Mouse (Mus musculus): ENCODE measurements around the gene Mob3a. TPM values are rescaled to one million over a fixed set of nuclear protein-coding genes. Genes with fewer than 3 reads are reported as not detected.
"Not testable (repeated sequence)": the region's sequence is repeated elsewhere in the genome, so short reads cannot be mapped to it uniquely, and the experiment has no call there.

Gene Mob3a
- total RNA-seq, 2 experiments from 2014 or later, result 8.6 to 13.1 TPM

- DNase-seq, result no peak
Observed at GRCm38 (mm10) chr10:80663485-80664196, 38.1 kb downstream of the Mob3a start.

GRCm38 (mm10) chr10:80661149-80661548 is 40.6 kb downstream of the Mob3a start:
- peak; percentile 57 for DNase-seq

- DNase-seq, result peak; percentile 83
Observed at GRCm38 (mm10) chr10:80659213-80659612, 42.6 kb downstream of the Mob3a start.

- DNase-seq, result no peak
Observed at GRCm38 (mm10) chr10:80658841-80659202, 43.0 kb downstream of the Mob3a start.

- DNase-seq, result no peak
Observed at GRCm38 (mm10) chr10:80658194-80658840, 43.5 kb downstream of the Mob3a start.

- DNase-seq, result no peak
Observed at GRCm38 (mm10) chr10:80656863-80657623, 44.7 kb downstream of the Mob3a start, which contains the start of gene Btbd2. Gene Btbd2 (minus strand): TSS chr10:80657071.

- peak; percentile 99 for DNase-seq
Observed at GRCm38 (mm10) chr10:80656130-80656862, 45.5 kb downstream of the Mob3a start.

GRCm38 (mm10) chr10:80655406-80656129 is 46.2 kb downstream of the Mob3a start:
- no peak for DNase-seq

GRCm38 (mm10) chr10:80654866-80655265 is 46.9 kb downstream of the Mob3a start:
- DNase-seq, result no peak

- no peak for DNase-seq
Observed at GRCm38 (mm10) chr10:80653156-80653720, 48.5 kb downstream of the Mob3a start.

GRCm38 (mm10) chr10:80650392-80650791 is 51.4 kb downstream of the Mob3a start:
- no peak for DNase-seq

GRCm38 (mm10) chr10:80649910-80650309 is 51.9 kb downstream of the Mob3a start:
- DNase-seq, result not testable (repeated sequence)

GRCm38 (mm10) chr10:80646936-80647335 is 54.8 kb downstream of the Mob3a start:
- no peak for DNase-seq

- no peak for DNase-seq
Observed at GRCm38 (mm10) chr10:80635345-80635744, 66.4 kb downstream of the Mob3a start.

Other genes with a start within 250 kb of the Mob3a start
- not detected for gene Onecut3, start 207.1 kb downstream of the Mob3a start, total RNA-seq (2021)
- not detected for gene Atp8b3, start 162.9 kb downstream of the Mob3a start, total RNA-seq (2021)
- 10 to 100 TPM; 13.1 to 16.7 TPM for gene Rexo1, start 140.4 kb downstream of the Mob3a start, total RNA-seq (2021)
- 1 to 10 TPM; 3.5 to 5.8 TPM for gene Klf16, start 124.7 kb downstream of the Mob3a start, total RNA-seq (2021)
- 10 to 100 TPM; 69.6 to 73.3 TPM for gene Abhd17a, start 111.6 kb downstream of the Mob3a start, total RNA-seq (2021)
- gene Scamp4, start 99.1 kb downstream of the Mob3a start, total RNA-seq (2021), result 10 to 100 TPM; 18.4 to 23.9 TPM
- 1 to 10 TPM in 1 of 2 experiments, under 1 TPM in 1; 0.99 to 1.3 TPM for gene Adat3, start 99.1 kb downstream of the Mob3a start, total RNA-seq (2021)
- 1 to 10 TPM in 1 of 2 experiments, under 1 TPM in 1; 0.45 to 1.2 TPM for gene Gm49322, start 96.0 kb downstream of the Mob3a start, total RNA-seq (2021)
- gene Csnk1g2, start 79.1 kb downstream of the Mob3a start, total RNA-seq (2021), result 100 to 1,000 TPM; 121 to 141 TPM
- 10 to 100 TPM; 39.9 to 40.3 TPM for gene Btbd2, start 44.9 kb downstream of the Mob3a start, total RNA-seq (2021)
- 100 to 1,000 TPM; 142 to 160 TPM for gene Mknk2, start 23.9 kb downstream of the Mob3a start, total RNA-seq (2021)
- gene Izumo4, start 207 bp upstream of the Mob3a start, total RNA-seq (2021), result 1 to 10 TPM; 4.3 to 6.1 TPM
- gene Ap3d1, start 40.3 kb upstream of the Mob3a start, total RNA-seq (2021), result 10 to 100 TPM; 27.7 to 37.1 TPM
- gene Dot1l, start 53.2 kb upstream of the Mob3a start, total RNA-seq (2021), result 10 to 100 TPM; 25.9 to 46.0 TPM
- gene Sf3a2, start 96.2 kb upstream of the Mob3a start, total RNA-seq (2021), result 10 to 100 TPM; 31.6 to 41.3 TPM
- 10 to 100 TPM; 26.8 to 30.9 TPM for gene Plekhj1, start 96.6 kb upstream of the Mob3a start, total RNA-seq (2021)
- under 1 TPM; 0.20 to 0.52 TPM for gene Amh, start 103.3 kb upstream of the Mob3a start, total RNA-seq (2021)
- 100 to 1,000 TPM; 289 to 339 TPM for gene Jsrp1, start 111.5 kb upstream of the Mob3a start, total RNA-seq (2021)
- gene Oaz1, start 124.7 kb upstream of the Mob3a start, total RNA-seq (2021), result 100 to 1,000 TPM; 846 to 935 TPM
- gene Lingo3, start 142.1 kb upstream of the Mob3a start, total RNA-seq (2021), result 10 to 100 TPM; 31.9 to 32.9 TPM
- 10 to 100 TPM; 36.8 to 42.4 TPM for gene Lsm7, start 153.2 kb upstream of the Mob3a start, total RNA-seq (2021)
- gene Sppl2b, start 153.3 kb upstream of the Mob3a start, total RNA-seq (2021), result 10 to 100 TPM; 30.5 to 33.0 TPM
- under 1 TPM in 1 of 2 experiments, not detected in 1; 0.07 TPM for gene Tmprss9, start 169.9 kb upstream of the Mob3a start, total RNA-seq (2021)
- gene Timm13, start 199.0 kb upstream of the Mob3a start, total RNA-seq (2021), result 100 to 1,000 TPM; 113 to 127 TPM
- 10 to 100 TPM; 24.0 to 28.1 TPM for gene Lmnb2, start 216.3 kb upstream of the Mob3a start, total RNA-seq (2021)
- gene Gadd45b, start 228.1 kb upstream of the Mob3a start, total RNA-seq (2021), result 10 to 100 TPM in 1 of 2 experiments, 1 to 10 TPM in 1; 9.0 to 15.9 TPM